Mouse (Mus musculus) liver, embryonic 14.5 days (tissue): Measurements from ENCODE around the gene Olfr373.

Source experiments
- CTCF ChIP-seq: IDR thresholded peaks from 2 replicates; pipeline ENCODE4 v1.5.1; 2016; ENCODE audit warnings: antibody characterized with exemption, low read depth, control low read depth
- EP300 ChIP-seq: IDR thresholded peaks from 2 replicates; pipeline ENCODE4 v1.6.1; 2016; ENCODE audit warnings: antibody characterized with exemption, low read depth

DNA sequence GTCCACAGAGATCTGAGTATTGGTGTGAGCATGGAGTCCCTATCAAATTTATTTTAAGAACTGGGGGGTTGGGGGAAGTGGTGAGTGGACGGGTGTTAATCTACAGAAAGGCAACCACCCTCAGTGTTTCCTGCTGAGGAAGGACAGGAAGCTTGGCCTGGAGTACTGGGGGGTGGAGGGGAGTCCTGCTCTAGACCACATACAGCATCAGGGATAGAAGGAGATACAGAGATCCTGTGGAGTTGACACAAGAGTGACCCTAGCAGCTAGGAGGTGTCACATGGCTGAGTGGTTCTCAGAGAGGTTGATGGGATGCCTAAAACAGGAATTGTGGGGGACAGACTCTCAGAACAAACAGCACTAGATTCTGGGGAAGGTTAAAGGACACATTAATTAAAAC lies 50.5 kb downstream of the Olfr373 start:
- no peak for TF ChIP-seq CTCF
- TF ChIP-seq EP300: no peak
